Mouse (Mus musculus) kidney, embryonic 16.5 days (tissue): ENCODE measurements around the gene Mical3. TPM values are rescaled to one million over a fixed set of nuclear protein-coding genes. Genes with fewer than 3 reads are reported as not detected.

Experiments
- ATAC-seq: fragments of 200-750 bp; cut with Nextera tagmentation; 2 replicates; pipeline ENCODE4 v1.8.0; 2017; ENCODE audit warnings: moderate TSS enrichment; ENCODE audit not compliant: low FRiP score, low TSS enrichment
- H3K27ac ChIP-seq: fragments of 300-500 bp; sonication (generic); 2 replicates; pipeline ENCODE4 v1.5.1; 2014; ENCODE audit warnings: low read length
- H3K27me3 ChIP-seq: fragments of 300-500 bp; sonication (generic); 2 replicates; pipeline ENCODE4 v1.6.1; 2014; ENCODE audit warnings: low read length, control low read depth, mixed read lengths; ENCODE audit not compliant: insufficient read depth
- H3K36me3 ChIP-seq: fragments of 300-500 bp; sonication (generic); 2 replicates; pipeline ENCODE4 v1.6.1; 2014; ENCODE audit warnings: low read length, control low read depth, mixed read lengths; ENCODE audit not compliant: insufficient read depth
- H3K4me1 ChIP-seq: fragments of 300-500 bp; sonication (generic); 2 replicates; pipeline ENCODE4 v1.6.1; 2014; ENCODE audit warnings: low read length, control low read depth, mixed read lengths; ENCODE audit not compliant: insufficient read depth
- H3K4me2 ChIP-seq: fragments of 300-500 bp; sonication (generic); replicated peaks from 2 replicates; pipeline ENCODE4 v1.6.1; 2014; ENCODE audit warnings: low read depth, low read length
- H3K4me3 ChIP-seq: fragments of 300-500 bp; sonication (generic); 2 replicates; pipeline ENCODE4 v1.5.1; 2014; ENCODE audit warnings: mild to moderate bottlenecking, low read length
- H3K9ac ChIP-seq: fragments of 300-500 bp; sonication (generic); replicated peaks from 2 replicates; pipeline ENCODE4 v1.6.1; 2014; ENCODE audit warnings: low read length
- H3K9me3 ChIP-seq: fragments of 300-500 bp; sonication (generic); 2 replicates; pipeline ENCODE4 v1.6.1; 2016; ENCODE audit warnings: low read length, control low read depth
- WGBS: fragments of 180-500 bp; shearing (Covaris S2); extraction: QIAGEN DNeasy Blood & Tissue Kit; methylation state at CpG from one replicate; pipeline ENCODE4 v1.1.7; 2014; 5-methylcytosine and 5-hydroxymethylcytosine counted together
- polyA plus RNA-seq: library from polyadenylated mRNA; unstranded; fragments of >200 nt; fragmentation: Nextera tagmentation; extraction: Ambion mirVana; gene quantifications from 2 replicates; pipeline ENCODE4 v1.2.1, GENCODE M21; 2015

The Mical3 gene
- polyA plus RNA-seq, 1 experiment from 2014 or later = 10.9 TPM

- no peak overlapping the region for H3K4me3 ChIP-seq
- peaks cover 23% of the 10 kb centered on the region for H3K4me1 ChIP-seq
- H3K4me2 ChIP-seq = no peak overlapping the region
- no peak for ATAC-seq
- no peaks in the 10 kb centered on the region for H3K9me3 ChIP-seq
- no peak overlapping the region for H3K9ac ChIP-seq
- no peaks in the 10 kb centered on the region for H3K36me3 ChIP-seq
- H3K27ac ChIP-seq = no peak overlapping the region
- 84% methylated on average over 12 of the region's 12 CpGs for WGBS
- H3K27me3 ChIP-seq = no peaks in the 10 kb centered on the region
These were observed 53.8 kb downstream of the Mical3 start for GRCm38 (mm10) chr6:121076929-121077566.

DNA sequence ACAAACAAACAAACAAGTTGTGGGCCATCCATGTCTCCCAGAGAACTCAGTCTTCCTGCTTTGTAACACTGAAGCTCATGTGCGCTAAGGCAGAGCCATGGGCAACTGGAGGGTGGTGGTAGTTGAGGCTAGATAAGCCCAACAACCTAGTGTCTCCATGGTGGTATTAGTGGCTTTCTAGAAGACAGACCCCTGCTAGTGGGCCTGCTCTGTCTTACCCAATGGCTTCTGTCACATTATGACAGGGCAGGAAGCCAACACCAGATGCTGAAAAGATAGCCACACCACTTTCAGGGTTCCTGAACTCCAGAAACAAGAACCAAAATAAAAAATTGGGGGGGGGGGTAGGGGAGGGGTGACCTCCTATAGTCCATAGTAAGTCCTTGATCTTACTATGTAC, 55.0 kb downstream of the Mical3 start:
- H3K9ac ChIP-seq = no peak overlapping the region
- H3K4me2 ChIP-seq = no peak overlapping the region
- no peaks in the 10 kb centered on the region for H3K36me3 ChIP-seq
- no peak for ATAC-seq
- peaks cover 11% of the 10 kb centered on the region for H3K4me1 ChIP-seq
- no peaks in the 10 kb centered on the region for H3K27me3 ChIP-seq
- H3K4me3 ChIP-seq = no peak overlapping the region
- no peaks in the 10 kb centered on the region for H3K9me3 ChIP-seq
- WGBS = 100% methylated on average over 1 of the region's 1 CpGs
- no peak overlapping the region for H3K27ac ChIP-seq

DNA sequence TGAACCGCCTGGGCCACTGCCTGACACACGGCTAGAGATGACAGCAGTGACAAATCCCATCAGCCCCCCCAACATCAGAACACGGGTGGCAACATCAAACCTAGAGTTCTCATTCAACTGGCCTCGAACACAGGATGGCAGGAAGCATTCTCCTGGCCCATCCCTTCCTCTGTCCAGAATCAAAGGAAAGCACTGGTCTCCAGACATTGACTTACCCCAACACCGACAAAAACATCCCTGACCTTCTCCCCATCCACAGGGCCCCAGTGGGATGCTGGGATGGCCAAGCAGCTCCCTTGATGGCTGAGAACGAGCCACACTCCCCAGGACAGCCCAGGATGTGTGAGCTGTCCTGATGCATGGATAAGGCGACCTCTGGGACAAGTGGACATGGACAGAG, 57.5 kb downstream of the Mical3 start:
- Histone ChIP-seq H3K9me3 (no peaks in the 10 kb centered on the region), H3K27ac (no peak overlapping the region)
- 82% methylated on average over 7 of the region's 7 CpGs for WGBS

GRCm38 (mm10) chr6:121072615-121073014, 58.2 kb downstream of the Mical3 start:
- 69% methylated on average over 2 of the region's 2 CpGs for WGBS
- no peak overlapping the region for H3K4me3 ChIP-seq
- peaks cover 14% of the 10 kb centered on the region for H3K4me1 ChIP-seq
- no peak overlapping the region for H3K9ac ChIP-seq
- no peaks in the 10 kb centered on the region for H3K9me3 ChIP-seq
- no peaks in the 10 kb centered on the region for H3K27me3 ChIP-seq
- H3K27ac ChIP-seq = no peak overlapping the region
- no peak for ATAC-seq
- H3K4me2 ChIP-seq = no peak overlapping the region
- no peaks in the 10 kb centered on the region for H3K36me3 ChIP-seq

More for the DNA sequence above, 57.5 kb downstream of the Mical3 start:
- Histone ChIP-seq H3K9ac (no peak overlapping the region), H3K4me2 (no peak overlapping the region), H3K4me3 (no peak overlapping the region), H3K36me3 (no peaks in the 10 kb centered on the region), H3K27me3 (no peaks in the 10 kb centered on the region), H3K4me1 (peaks cover 9% of the 10 kb centered on the region)
- ATAC-seq = no peak

- no peak for ATAC-seq
- no peak overlapping the region for H3K4me3 ChIP-seq
- no peaks in the 10 kb centered on the region for H3K36me3 ChIP-seq
- no peaks in the 10 kb centered on the region for H3K9me3 ChIP-seq
- H3K27me3 ChIP-seq = no peaks in the 10 kb centered on the region
- H3K9ac ChIP-seq = no peak overlapping the region
- 69% methylated on average over 9 of the region's 9 CpGs for WGBS
- no peak overlapping the region for H3K27ac ChIP-seq
- no peak overlapping the region for H3K4me2 ChIP-seq
- peaks cover 32% of the 10 kb centered on the region for H3K4me1 ChIP-seq
These were observed 60.1 kb downstream of the Mical3 start for GRCm38 (mm10) chr6:121070584-121071230.

GRCm38 (mm10) chr6:121069156-121069555, 61.6 kb downstream of the Mical3 start:
- H3K9ac ChIP-seq = no peak overlapping the region
- H3K9me3 ChIP-seq = no peaks in the 10 kb centered on the region
- no peaks in the 10 kb centered on the region for H3K27me3 ChIP-seq
- H3K36me3 ChIP-seq = no peaks in the 10 kb centered on the region
- H3K4me3 ChIP-seq = no peak overlapping the region
- no peak for ATAC-seq
- no peak overlapping the region for H3K27ac ChIP-seq
- H3K4me2 ChIP-seq = no peak overlapping the region
- WGBS = 73% methylated on average over 8 of the region's 8 CpGs
- H3K4me1 ChIP-seq = peaks cover 47% of the 10 kb centered on the region

GRCm38 (mm10) chr6:121068087-121068464, 62.7 kb downstream of the Mical3 start:
- Histone ChIP-seq H3K9ac (no peak overlapping the region), H3K4me3 (no peak overlapping the region), H3K27ac (peak overlapping the region; percentile 67), H3K27me3 (no peaks in the 10 kb centered on the region), H3K4me2 (no peak overlapping the region), H3K9me3 (no peaks in the 10 kb centered on the region), H3K4me1 (peaks cover 54% of the 10 kb centered on the region), H3K36me3 (no peaks in the 10 kb centered on the region)
- no peak for ATAC-seq
- 52% methylated on average over 7 of the region's 7 CpGs for WGBS

DNA sequence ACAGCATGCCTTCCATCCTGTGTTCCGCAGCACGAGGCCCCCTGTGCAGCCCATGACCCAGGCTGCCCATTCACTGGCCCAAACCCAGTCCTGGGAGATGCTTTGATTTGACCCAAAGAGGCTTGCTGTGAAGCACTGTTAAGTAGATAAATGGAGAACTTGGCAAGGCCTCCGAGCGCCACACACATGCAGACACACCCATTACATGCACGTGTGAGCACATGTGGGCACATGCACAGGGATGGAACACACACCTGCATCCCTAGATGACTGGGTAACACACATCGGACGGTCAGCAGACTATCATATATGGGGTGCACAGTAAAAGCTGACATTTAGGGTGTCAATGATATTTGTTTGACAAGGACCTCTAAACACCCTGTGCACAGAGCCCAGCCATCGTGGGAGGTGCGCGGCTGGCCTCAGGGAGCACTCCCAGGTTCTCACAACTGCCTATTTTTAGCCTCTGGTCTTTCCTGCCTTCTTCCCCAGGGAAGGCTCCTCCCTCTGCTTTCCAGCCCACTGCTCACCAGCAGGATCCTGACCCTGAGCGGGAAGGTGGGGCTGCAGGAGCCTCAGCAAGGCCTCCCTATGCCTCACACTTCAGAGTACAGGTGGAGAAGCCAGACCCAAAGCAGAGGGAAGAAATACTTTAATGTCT, 63.2 kb downstream of the Mical3 start:
- Histone ChIP-seq H3K4me2 (no peak overlapping the region), H3K9ac (no peak overlapping the region), H3K4me3 (no peak overlapping the region), H3K27me3 (no peaks in the 10 kb centered on the region), H3K9me3 (no peaks in the 10 kb centered on the region), H3K27ac (peak overlapping the region; percentile 67), H3K36me3 (no peaks in the 10 kb centered on the region), H3K4me1 (peaks cover 60% of the 10 kb centered on the region)
- ATAC-seq = peak; percentile 75
- 42% methylated on average over 11 of the region's 11 CpGs for WGBS

- H3K9ac ChIP-seq = no peak overlapping the region
- H3K27ac ChIP-seq = peak overlapping the region; percentile 67
- no peak overlapping the region for H3K4me2 ChIP-seq
- no peaks in the 10 kb centered on the region for H3K27me3 ChIP-seq
- WGBS = 52% methylated on average over 6 of the region's 6 CpGs
- H3K4me3 ChIP-seq = no peak overlapping the region
- H3K4me1 ChIP-seq = peaks cover 66% of the 10 kb centered on the region
- H3K36me3 ChIP-seq = no peaks in the 10 kb centered on the region
- no peak for ATAC-seq
- no peaks in the 10 kb centered on the region for H3K9me3 ChIP-seq
These were observed 64.0 kb downstream of the Mical3 start for GRCm38 (mm10) chr6:121066761-121067160.
